Mouse (Mus musculus): Measurements from ENCODE around the gene Samd13. TPM values are rescaled to one million over a fixed set of nuclear protein-coding genes. Genes with fewer than 3 reads are reported as not detected.

The Samd13 gene
- polyA plus RNA-seq, 3 experiments from 2014 or later: 0.78 TPM; not detected in 2

DNA sequence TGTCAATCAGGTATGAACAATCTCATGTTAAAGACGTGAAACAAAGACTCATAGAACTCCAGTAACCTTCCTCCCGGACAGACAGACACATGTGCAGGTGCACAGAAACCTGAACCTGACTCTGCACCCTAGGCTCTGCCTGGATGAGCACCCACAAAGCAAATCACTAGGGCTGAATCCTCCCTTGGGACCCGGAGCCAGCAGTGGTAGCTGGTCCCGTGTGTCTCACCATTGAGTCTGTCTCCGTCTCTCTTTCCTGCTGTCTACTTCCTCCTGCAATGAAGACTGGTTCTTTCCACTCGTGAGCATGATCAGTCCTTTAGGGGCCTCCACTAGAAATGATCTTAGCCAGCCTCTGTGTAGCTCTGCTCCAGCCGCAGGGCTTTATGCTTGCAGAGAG, 23.5 kb downstream of the Samd13 start:
- no peak for ATAC-seq

DNA sequence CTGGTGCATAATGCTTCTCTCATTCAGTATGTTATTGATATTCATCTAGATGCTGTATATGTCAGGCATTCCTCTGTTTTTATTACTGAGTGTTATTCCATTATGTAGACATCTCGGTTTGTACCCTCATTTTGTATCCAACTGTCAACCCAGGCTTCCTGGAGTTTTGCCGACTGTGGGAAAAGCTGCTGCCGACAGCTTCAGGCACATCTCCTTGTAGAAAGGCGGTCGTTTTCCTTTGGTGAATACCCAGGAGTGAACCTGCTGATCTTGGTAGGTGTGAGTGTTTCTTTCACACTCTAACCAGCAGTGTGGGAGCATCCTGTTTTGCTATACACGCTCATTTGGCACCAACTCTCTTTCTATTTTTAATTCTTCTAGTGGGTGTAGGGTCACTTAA, 24.4 kb downstream of the Samd13 start:
- no peak for ATAC-seq

DNA sequence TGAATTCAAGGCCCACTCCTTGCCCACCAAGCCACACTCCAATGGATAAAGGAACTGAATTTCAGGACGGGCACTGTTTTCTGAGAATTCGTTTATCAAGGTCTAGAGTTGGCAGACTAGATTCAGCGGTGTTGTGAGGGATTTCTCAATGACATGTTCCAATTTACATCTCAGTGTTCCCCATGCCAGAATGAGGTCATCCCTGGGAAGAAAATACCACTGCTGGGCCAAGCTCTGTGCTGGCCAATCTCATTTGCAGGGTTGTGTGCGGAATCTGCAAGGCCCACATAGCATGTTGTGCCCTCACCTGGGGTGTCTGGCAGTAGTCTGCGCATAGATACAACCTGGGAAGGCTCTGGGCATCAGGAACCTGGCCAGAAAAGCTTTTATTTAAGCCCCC, 26.1 kb downstream of the Samd13 start:
- no peak for ATAC-seq

DNA sequence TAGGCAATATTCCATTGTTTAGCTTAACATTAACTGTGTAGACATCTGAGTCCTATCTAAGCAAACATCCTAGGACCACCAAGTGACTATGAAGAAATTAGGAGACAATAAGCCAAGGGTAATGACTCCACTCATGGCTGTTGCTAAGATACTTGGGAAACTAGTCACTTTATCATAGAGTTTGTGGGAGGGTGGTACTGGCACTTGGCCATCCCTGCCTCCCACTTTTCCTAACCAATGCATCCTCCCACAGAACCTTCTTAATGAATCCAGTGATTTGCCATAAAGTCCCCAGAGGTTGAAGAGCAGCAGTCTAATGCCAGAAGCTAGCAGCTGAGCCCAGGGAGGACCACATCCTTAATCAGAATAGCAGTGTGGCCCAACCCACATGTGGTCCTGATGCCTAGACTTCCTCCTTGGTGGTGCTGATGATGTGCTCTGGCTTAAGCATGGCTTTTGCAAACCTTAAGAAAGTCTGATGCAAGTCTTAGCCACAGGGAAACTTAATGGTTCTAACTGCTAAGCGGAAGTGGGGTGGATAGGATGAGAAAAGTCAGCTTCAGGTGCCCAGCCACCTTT, 27.2 kb downstream of the Samd13 start:
- no peak for ATAC-seq

DNA sequence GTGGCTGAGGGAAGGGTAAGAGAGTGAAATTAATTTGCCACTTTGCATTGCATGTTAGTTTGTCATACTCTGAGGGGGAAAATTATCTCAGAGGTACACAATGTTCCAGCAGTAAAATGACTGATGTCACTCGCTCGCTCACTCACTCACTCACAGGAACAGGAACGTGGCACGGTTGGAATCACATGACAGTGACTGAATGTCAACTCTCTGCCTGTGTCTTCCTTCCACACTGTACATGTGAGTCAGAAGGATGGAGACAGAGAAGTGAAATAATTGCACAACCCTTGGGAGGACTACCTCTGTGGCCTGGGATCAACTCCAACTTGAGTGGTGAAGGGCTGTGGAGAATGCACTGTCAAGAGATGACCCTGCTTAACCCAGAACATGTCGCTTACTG, 28.0 kb downstream of the Samd13 start:
- no peak for ATAC-seq

DNA sequence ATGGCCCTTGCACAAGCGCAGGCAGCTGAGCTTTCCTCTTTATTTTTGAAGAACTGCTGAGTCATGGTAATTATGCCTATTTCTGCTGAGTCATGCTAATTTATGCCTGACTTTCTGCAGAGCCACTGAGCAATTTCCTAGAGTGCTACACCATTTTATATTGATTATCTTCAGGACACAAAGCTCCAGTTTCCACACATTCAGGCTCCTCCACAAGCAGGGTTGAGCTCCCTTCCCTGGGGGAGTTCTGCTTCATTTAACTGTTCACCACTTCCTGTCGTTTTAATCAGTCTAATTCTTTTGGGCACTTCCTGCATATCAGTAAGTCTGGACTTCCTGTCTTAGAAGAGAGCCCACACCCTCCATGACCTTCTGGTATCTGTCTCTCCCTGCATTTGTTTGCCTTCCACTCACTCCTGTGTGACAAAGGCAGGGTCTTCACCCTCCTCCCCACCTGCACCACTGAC, 30.2 kb downstream of the Samd13 start:
- peak; percentile 50 for ATAC-seq

DNA sequence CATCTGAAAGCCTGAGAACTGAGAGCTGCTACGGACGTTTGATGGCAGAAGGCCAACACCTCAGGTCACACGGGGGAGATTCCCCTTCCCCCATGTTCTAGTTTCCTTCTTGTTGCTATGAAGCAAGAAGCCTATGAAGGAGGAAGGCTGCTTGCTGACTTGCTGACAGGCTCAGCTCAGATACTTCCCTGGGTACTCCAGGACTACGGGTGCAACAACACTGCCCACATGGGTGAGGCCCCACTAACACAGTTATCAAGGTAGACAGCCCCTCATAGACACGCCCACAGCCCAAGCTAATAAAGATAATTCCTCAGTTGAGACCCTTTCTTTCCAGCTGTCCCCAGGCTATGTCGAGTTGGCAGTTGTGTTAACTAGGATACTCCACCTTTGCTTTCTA, 31.7 kb downstream of the Samd13 start:
- no peak for ATAC-seq

DNA sequence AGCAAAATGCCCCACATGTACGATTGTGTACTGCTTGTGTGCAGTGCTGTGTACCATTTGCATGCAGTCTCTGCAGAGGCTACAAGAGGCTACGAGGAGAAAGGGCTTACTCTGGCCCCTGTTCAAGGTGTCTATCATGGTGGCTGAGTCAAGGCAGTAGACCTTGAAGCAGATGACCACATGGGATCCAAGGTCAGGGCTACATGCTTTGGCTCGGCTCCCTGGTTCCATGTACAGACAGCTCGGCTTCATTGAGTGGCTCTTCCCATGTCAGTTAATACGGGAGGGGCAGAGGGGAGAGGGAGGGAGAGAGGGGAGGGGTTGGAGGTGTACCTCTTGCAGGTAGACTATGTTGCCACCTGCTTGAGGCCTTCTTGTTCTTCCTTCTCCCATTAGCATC, 33.0 kb downstream of the Samd13 start:
- no peak for ATAC-seq

DNA sequence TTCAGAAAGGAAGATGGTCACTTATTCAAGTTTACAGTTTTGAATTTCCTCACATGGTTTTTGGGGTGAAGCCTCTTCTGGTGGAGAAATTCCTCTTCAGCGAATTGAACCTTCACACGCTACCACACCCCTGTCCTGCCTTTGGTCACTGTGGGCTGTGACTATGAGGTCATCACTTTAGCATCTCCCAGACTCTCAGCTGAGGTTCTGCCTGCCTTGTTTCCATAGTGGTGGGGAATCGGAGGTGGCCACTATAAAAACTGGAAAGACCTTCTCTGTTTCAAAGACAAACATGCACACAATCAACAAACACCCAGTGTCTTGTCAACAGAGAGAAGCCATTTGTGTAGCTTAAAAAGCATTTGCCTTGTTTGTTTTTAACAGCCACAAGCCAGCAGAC, 34.2 kb downstream of the Samd13 start, which contains the start of gene 4930503B20Rik:
4930503B20Rik (minus strand) TSS at position 101 of the 400 bp plus-strand sequence.
- no peak for ATAC-seq

DNA sequence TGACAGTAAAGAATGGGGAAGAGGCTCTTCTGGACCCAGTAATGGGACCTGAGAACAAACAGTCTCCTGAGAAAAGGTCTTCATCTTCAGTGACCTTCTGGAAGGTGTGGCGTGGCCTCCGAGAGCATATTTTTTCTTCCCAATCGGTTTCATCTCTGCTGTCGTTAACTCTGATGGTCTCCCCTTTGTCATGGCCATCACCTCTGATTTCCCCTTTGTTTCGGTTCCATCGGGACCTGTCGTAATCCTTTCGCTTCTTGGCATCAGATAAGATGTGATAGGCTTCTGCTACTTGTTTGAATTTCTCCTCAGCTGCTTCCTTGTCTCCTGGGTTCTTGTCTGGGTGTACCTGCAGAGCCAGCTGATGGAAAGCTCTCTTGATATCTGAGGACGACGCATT, 34.7 kb downstream of the Samd13 start:
- no peak for ATAC-seq

DNA sequence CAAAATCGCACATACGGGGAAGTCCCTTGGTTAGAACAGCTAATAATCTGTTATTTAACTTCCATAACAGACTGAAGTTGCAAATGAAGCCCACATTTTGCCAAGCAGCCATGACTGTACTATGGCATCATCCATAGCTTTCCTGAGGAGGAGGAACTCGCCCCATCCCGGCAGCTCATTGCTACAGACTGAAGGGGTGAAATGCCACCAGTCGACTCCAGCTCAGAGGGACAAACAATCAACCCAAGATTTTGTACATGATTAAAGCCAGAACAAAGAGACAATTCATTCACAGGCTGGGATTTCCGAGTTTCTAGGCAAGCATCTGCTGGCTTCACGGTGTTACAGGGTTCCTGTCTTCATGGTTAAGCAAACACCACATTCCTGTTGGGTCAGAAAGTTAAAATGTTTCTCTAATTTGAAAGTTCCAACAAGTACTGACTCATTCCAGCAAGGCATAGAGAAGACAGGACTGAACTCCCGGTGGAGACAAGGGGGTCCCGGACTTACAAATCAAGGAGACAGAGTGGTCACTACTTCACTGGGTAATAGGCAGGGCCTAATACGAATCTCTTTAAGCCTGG, 36.0 kb downstream of the Samd13 start:
- no peak for ATAC-seq

DNA sequence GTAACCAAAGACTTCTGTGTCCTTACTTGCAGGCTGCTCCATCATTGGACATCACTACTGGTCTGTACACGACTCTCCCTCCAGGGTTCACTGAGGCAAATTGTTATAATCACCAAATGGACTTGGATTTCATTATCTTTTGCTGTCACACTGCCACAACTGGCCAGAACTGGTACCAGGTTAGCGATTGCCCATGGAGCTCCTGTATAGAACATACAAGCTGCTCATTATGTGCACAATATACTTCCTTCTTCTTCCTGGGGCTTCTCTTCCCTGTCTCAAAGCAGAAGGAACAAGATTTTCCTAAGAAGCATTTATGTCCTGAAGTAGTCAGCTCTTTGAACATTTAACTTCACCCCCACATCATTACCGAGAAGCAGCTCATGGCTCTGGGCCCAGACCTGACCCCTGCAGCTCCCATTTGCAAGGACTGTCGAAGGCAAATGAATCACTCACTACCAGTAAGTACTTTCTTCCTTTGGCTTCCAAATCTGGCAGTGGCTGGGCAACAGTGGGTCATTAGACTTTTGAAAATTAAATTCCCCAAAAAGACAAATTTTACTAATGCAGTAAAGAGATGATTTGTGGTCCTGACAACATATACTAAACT, 43.5 kb downstream of the Samd13 start:
- no peak for ATAC-seq

DNA sequence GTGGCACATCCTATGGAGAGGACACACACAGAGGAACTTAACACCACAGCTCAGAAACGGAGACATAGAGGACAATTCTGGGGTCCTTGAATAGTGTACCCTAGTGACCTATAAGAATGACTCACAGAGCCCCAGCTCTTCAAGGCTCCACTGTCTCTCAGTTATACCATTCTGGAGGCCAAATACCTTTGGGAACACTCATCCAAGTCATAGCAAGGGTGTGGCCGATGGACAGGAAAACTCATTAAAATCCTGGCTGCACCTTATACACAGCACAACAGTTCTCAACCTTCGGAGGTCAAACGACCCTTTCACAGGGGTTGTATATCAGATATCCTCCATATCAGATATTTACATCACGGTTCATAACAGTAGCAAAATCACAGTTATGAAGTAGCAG, 52.9 kb downstream of the Samd13 start:
- no peak for ATAC-seq

DNA sequence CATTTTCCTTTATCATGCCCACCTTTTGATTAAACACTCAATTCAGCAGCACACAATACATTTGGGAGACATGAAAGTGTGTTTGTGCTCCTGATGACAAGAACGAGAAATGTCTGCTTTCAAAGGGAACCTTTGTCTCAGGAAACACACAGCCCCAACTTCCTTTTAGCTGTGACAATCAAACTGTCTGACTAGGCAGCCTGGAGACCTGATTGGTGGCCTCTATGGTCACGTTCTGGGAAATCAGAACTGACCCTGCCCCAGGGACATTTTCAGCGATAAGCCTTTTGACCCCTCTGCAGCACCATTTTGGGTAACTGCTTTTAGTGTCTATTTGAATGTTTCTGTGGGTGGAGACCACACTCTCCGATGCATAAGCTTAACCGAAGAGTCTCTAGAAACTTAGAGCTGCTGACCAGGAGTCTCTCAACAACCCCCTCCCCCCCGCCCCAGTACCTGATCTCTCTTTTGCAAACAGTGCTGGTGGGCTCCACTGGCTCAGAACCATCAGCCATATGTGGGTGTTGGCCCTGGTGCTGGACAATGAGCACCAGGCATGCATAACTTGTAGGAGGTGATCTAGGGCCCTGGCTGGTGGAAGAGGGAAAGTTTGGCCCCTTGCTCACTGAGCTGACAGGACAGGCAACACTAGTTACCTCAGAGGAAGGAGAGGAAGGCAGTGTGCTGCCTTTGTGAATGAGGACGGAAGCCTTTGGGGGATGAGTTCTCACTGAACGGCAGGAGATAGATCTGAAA, 57.0 kb downstream of the Samd13 start:
- ATAC-seq: no peak

DNA sequence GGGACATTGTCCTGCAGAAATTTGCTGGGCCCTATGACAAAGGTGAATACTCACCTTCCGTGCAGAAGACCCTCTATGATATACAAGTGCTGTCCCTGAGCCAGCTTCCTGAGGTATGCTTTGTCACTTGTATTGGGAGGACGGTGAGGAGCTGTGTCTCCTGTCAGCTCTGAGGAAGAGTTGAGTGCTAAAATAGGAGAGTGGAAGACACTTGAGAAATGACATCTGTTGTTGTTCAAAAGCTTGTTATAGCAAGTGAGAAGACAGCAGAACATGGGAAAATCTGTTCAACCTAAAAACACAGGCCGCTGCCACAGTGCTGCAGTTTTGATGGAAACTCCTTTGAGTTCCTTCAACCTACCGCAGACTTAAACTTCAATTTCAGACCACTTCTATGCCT, 59.6 kb downstream of the Samd13 start:
- ATAC-seq: no peak

DNA sequence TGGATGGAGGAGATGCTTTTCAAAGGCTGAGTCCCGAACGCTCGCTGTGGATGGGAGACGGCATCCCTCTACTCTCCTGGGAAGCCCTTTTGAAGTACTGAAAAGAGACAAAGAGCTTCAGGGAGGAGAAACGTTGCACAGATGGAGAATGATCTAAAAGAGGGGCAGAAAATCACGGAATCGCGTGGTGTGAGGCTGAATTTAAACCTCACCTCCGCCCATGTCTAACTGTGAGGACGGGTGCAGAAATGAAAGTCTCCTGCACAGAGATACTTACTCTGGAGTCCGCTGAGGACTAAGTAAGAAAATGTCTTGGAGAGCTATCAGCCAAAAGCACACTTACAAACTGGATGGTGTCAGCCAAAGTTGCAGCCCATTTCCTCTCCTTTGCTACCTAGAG, 63.4 kb downstream of the Samd13 start:
- ATAC-seq: no peak

DNA sequence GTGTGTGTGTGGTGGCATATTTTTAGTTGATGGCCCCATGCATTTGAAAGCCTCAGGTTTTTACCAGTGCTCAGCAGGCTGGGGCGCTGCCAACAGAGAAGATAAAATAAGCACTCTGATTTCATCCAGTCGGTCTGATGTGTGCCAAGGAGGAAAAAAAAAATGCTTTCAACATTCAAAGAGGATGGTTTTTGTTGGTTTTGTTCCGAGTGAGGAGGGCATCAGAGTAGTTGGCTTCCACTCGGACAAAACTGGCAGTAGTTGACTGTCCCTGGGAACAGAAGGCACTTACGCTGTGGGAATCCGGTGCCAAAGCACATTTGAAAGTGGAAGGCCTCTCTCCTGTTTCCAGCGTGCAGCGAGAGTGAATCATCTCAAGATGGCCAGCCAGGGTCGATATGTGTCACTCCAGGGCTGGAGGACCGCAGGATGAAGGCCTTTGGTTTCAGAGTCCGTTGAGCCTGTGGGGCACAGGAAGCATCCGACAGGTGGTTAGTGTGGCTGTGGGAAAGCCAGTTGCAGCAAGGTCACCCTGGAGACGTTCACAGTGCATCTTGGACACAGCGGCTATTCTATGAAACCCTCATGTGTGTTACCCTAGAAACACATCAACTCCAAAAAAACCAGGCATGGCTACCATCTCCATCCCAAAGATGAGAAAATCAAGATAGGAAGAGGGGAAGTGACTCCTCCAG, 64.7 kb downstream of the Samd13 start:
- no peak for ATAC-seq

DNA sequence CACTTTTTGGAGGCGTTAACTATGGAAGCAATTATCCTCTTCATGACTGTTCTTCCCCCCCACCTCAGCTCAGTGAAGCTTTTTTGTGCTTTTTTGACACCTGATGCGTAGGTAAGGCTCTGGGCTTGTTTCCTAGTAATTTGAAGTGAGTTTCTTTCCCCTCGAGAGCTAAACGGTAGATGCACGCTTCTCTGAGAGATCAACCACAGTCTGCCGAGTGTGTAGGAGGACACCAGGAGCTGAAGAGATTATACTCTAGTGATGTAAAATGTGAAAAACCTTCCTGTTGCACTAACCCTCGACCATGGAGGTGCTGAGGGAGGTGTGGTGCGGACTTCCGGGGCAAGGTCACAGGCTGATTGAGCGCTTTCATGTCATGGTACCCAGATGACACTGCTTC, 65.3 kb downstream of the Samd13 start:
- no peak for ATAC-seq

DNA sequence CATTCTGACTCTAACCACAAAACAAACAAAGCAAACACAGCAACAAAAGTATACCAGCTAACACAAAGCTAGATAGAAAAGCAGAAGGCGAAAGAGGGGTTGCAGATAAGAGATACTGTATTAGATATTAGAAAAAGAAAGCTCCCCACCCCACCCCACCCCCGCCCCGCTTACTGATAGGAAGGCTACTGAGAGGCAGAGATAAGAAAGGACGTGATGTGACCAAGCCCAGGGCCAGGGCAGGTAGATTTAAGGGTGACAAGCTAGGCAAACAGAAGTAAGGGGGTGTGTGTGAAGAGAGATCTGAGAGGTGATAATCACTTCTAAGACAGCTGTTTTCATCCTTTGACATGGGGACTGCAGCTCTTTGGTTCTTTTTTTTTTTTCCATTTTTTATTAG, 67.0 kb downstream of the Samd13 start:
- no peak for ATAC-seq

DNA sequence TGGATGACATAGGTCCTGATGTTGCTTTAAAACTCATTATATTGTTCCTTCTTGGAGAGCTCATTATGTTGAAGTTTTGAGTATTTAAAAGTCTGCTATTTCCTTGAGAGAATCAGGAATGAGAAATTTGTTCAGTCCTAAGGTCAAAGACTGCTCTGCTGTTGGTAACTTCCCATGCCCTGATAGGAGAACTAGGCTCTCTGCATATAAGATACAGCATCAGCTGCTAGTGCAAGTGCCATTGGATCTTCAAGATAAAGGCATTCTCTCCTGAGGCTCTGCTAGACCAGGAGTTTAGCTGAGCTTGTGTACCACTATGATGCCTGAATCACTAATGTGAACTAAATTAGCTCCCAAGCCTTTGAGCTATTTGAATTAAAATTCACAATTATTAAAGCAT, 67.4 kb downstream of the Samd13 start:
- no peak for ATAC-seq

DNA sequence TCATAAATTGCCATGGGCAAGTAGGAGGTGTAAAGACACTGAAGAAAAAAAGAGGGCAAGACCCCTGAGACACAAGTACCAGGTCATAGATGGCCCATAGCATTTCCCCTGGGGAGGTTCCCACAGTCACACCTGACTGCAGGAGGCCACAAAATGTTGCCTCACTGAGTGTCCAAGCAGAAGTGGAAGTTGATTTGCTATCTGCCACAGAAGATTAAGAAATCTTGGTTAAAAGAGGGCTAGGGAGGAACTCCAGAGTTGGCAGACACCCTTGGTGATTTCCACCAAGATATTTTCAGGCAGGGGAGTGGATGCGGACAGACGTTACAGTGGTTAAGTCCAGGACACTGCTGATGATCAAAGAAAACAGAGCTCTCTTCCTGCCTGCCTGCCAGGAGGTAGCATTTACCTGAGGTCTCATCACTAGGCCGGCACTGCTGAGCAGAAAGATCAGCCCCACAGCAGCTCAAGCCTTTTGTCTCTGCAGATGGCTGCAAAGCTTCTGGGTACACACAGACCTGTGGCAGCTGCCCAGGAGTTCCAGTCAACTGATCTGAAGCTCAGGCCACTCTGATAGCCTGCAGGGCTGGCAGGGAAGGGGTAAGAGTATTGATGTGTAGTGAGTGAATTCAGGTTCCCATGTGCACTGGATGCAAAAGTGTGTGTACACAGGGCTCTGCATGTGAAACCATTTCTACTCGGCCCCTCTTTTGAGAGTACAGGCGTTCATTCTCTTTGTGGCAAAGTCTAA, 68.7 kb downstream of the Samd13 start:
- no peak for ATAC-seq

DNA sequence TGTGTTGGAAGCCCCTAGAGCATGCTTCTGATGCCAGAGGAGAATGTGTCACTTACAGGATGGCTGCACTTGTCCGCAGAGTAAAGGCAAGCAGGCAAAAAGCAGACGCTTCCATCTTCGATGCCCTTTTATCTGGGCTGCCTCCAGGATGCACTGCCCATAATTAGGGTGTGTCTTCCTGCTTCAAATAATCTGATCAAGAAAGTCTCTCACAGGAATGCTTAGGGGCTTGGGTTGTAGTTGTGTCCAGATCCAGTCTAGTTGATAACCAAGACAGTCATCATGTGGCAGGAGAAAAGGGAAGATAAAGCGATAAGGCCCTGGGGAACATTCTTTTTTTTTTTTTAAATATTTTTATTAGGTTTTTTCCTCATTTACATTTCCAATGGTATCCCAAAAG, 69.9 kb downstream of the Samd13 start, which contains the start of gene Dnase2b:
Dnase2b (minus strand) TSS at position 101 of the 400 bp plus-strand sequence.
- ATAC-seq: no peak

All from inflammation-experienced regulatory T-cells, adult 6 months (primary cell).